Mouse (Mus musculus) thymus, postnatal 0 days (tissue): Measurements from ENCODE around the gene 8030411F24Rik. TPM values are rescaled to one million over a fixed set of nuclear protein-coding genes. Genes with fewer than 3 reads are reported as not detected.

Source experiments
- polyA plus RNA-seq: library from polyadenylated mRNA; unstranded; fragments of >200 nt; fragmentation: Nextera tagmentation; extraction: Ambion mirVana; gene quantifications from 2 replicates; pipeline ENCODE4 v1.2.1, GENCODE M21; 2015

The 8030411F24Rik gene
- polyA plus RNA-seq, 1 experiment from 2014 or later: not detected

Other genes with a start within 250 kb of the 8030411F24Rik start
- gene Nxt1, start 109.4 kb upstream of the 8030411F24Rik start, polyA plus RNA-seq: 124 and 133 TPM in 2 replicates
- gene Gzf1, start 101.0 kb upstream of the 8030411F24Rik start, polyA plus RNA-seq: 12.0 and 14.1 TPM in 2 replicates
- gene Napb, start 49.5 kb upstream of the 8030411F24Rik start, polyA plus RNA-seq: 0.51 and 0.74 TPM in 2 replicates
- gene Cstl1, start 31.7 kb upstream of the 8030411F24Rik start, polyA plus RNA-seq: not detected in 2 replicates
- not detected in 2 replicates for gene Cst11, start 10.5 kb upstream of the 8030411F24Rik start, polyA plus RNA-seq
- gene Cst12, start 7.4 kb downstream of the 8030411F24Rik start, polyA plus RNA-seq: 0.33 and 0.36 TPM in 2 replicates
- 0.31 and 0.40 TPM in 2 replicates for gene Cst8, start 16.8 kb downstream of the 8030411F24Rik start, polyA plus RNA-seq
- not detected in 2 replicates for gene Cst13, start 38.1 kb downstream of the 8030411F24Rik start, polyA plus RNA-seq
- 0.42 and 0.90 TPM in 2 replicates for gene Cst9, start 53.1 kb downstream of the 8030411F24Rik start, polyA plus RNA-seq
- gene 9230104L09Rik, start 83.0 kb downstream of the 8030411F24Rik start, polyA plus RNA-seq: 0.21 and 0.22 TPM in 2 replicates
- 603 and 634 TPM in 2 replicates for gene Cst3, start 93.7 kb downstream of the 8030411F24Rik start, polyA plus RNA-seq
- gene Gm1330, start 221.2 kb downstream of the 8030411F24Rik start, polyA plus RNA-seq: not detected in 2 replicates
- gene Gm10750, start 235.2 kb downstream of the 8030411F24Rik start, polyA plus RNA-seq: not detected in 2 replicates